Mouse (Mus musculus) thymus, adult 2 months (tissue): ENCODE results near the gene Insig1.

Experiments used
- CTCF ChIP-seq: fragments of 200-500 bp; IDR thresholded peaks from 2 replicates; pipeline ENCODE4 v1.5.1; 2012; ENCODE audit warnings: mild to moderate bottlenecking, control low read depth, low read length, moderate library complexity, borderline replicate concordance; ENCODE audit not compliant: control insufficient read depth, poor library complexity, insufficient read depth; ENCODE audit errors: extremely low read depth
- POLR2A ChIP-seq: fragments of 200-500 bp; IDR thresholded peaks from 2 replicates; pipeline ENCODE4 v1.6.1; 2012; ENCODE audit warnings: mild to moderate bottlenecking, low read length, control low read depth, moderate library complexity; ENCODE audit not compliant: control insufficient read depth, poor library complexity, insufficient read depth; ENCODE audit errors: extremely low read depth

GRCm38 (mm10) chr5:28061011-28061410 is 10.2 kb upstream of the Insig1 start:
- no peak for TF ChIP-seq CTCF
- no peak for TF ChIP-seq POLR2A
